Mouse (Mus musculus) spleen, adult 2 months (tissue): ENCODE data around the gene Ap2b1. TPM values are rescaled to one million over a fixed set of nuclear protein-coding genes. Genes with fewer than 3 reads are reported as not detected.
A peak's percentile ranks its signal among the peaks of the same experiment; 100 is the strongest.

Experiments
- DNase-seq, 2 experiments: peaks; one replicate each; pipeline versions ENCODE4 v3.0.0 to v3.0.0-alpha.2; 2012 to 2021; ENCODE audit warnings: low spot score in 2 of 2, low read depth in 1 of 2
- H3K27ac ChIP-seq: fragments of 200-500 bp; 2 replicates; pipeline ENCODE4 v1.5.1; 2012; ENCODE audit warnings: low read length, inconsistent platforms; ENCODE audit not compliant: insufficient read depth
- H3K27me3 ChIP-seq: fragments of 200-500 bp; 2 replicates; pipeline ENCODE4 v1.6.1; 2012; ENCODE audit warnings: mild to moderate bottlenecking, moderate library complexity, low read length, inconsistent platforms; ENCODE audit not compliant: control insufficient read depth, insufficient read depth
- H3K36me3 ChIP-seq: fragments of 200-500 bp; 2 replicates; pipeline ENCODE4 v1.6.1; 2012; ENCODE audit warnings: mild to moderate bottlenecking, low read length, inconsistent platforms; ENCODE audit not compliant: control insufficient read depth, insufficient read depth
- H3K4me1 ChIP-seq: fragments of 200-500 bp; 2 replicates; pipeline ENCODE4 v1.6.1; 2011; ENCODE audit warnings: inconsistent platforms; ENCODE audit not compliant: control insufficient read depth, insufficient read depth, insufficient read length
- H3K4me3 ChIP-seq: fragments of 200-500 bp; 2 replicates; pipeline ENCODE4 v1.5.1; 2011; ENCODE audit warnings: mild to moderate bottlenecking, inconsistent platforms; ENCODE audit not compliant: insufficient read depth, insufficient read length; ENCODE audit errors: extremely low read depth
- CTCF ChIP-seq: fragments of 200-500 bp; IDR thresholded peaks from 2 replicates; pipeline ENCODE4 v1.5.1; 2011; ENCODE audit warnings: mild to moderate bottlenecking, inconsistent platforms; ENCODE audit not compliant: insufficient read depth, insufficient read length, insufficient replicate concordance; ENCODE audit errors: extremely low read depth
- POLR2A ChIP-seq: fragments of 200-500 bp; IDR thresholded peaks from 2 replicates; pipeline ENCODE4 v1.6.1; 2011; ENCODE audit warnings: low read depth, low read length, inconsistent platforms
- WGBS: fragments of 180-500 bp; shearing (Covaris S2); methylation state at CpG from one replicate; pipeline ENCODE4 v1.1.7; 2018; 5-methylcytosine and 5-hydroxymethylcytosine counted together
- polyA plus RNA-seq: library from polyadenylated mRNA; depleted of rRNA; stranded (reverse); fragments of >200 nt; gene quantifications from 2 replicates; pipeline ENCODE4 v1.2.3, GENCODE M21; 2012

Ap2b1 gene
- polyA plus RNA-seq, 1 experiment, result 26.1 TPM

DNA sequence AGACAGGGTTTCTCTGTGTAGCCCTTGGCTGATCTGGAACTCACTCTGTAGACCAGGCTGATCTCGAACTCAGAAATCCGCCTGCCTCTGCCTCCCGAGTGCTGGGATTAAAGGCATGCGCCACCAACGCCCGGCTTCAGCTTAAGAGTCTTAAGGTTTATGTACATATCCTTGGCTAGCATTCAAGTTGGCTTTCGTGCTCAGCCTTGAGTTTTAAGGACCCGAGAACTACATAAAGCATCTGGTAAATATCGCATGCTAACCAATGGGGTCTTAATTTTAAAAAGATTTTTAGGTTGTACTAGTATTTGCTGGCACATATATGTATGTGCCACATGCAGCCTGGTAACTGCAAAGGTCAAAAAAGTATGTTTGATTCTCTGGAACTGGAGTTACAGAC is 900 bp downstream of the Ap2b1 start:
- Histone ChIP-seq H3K4me1 (peaks cover 3% of the 10 kb centered on the region; the same call in 1 of the 2 replicates), H3K36me3 (peaks cover 2% of the 10 kb centered on the region; the same call in 1 of the 2 replicates), H3K27me3 (no peaks in the 10 kb centered on the region), H3K4me3 (no peak overlapping the region), H3K27ac (no peak overlapping the region)
- 93% methylated on average over 9 of the region's 9 CpGs for WGBS
- DNase-seq, result no peak
- TF ChIP-seq CTCF, result no peak
- TF ChIP-seq POLR2A, result no peak

DNA sequence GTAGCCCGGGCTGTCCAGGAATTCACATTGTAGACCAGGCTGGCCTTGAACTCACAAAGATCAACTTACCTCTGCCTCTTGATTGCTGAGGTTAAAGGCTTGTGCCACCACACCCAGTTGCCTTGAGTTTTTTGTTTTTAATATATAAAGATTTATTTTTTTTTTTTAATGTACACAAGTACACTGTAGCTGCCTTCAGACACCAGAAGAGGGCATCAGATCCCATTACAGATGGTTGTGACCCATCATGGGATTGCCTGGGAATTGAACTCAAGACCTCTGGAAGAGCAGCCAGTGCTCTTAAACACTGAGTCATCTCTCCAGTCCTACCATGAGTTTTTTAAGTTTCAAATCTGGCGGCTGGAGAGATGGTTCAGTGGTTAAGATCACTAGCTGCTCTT is 2.6 kb downstream of the Ap2b1 start:
- Histone ChIP-seq H3K27me3 (no peaks in the 10 kb centered on the region), H3K4me1 (peaks cover 3% of the 10 kb centered on the region; the same call in 1 of the 2 replicates), H3K4me3 (no peak overlapping the region), H3K36me3 (peaks cover 2% of the 10 kb centered on the region; the same call in 1 of the 2 replicates), H3K27ac (no peak overlapping the region)
- WGBS, result 62% methylated on average over 2 of the region's 2 CpGs
- DNase-seq, result no peak
- no peak for TF ChIP-seq CTCF
- TF ChIP-seq POLR2A, result no peak

- Histone ChIP-seq H3K4me1 (peaks cover 3% of the 10 kb centered on the region; the same call in 1 of the 2 replicates), H3K27me3 (no peaks in the 10 kb centered on the region), H3K27ac (peak overlapping the region; percentile 83), H3K4me3 (peak overlapping the region; percentile 73), H3K36me3 (peaks cover 2% of the 10 kb centered on the region; the same call in 1 of the 2 replicates)
- WGBS, result 7% methylated on average over 10 of the region's 10 CpGs
- TF ChIP-seq CTCF (no peak), POLR2A (no peak)
- peak in 1 of 2 experiments; percentile 31 for DNase-seq
Observed at GRCm38 (mm10) chr11:83302124-83302523, 3.3 kb downstream of the Ap2b1 start.

DNA sequence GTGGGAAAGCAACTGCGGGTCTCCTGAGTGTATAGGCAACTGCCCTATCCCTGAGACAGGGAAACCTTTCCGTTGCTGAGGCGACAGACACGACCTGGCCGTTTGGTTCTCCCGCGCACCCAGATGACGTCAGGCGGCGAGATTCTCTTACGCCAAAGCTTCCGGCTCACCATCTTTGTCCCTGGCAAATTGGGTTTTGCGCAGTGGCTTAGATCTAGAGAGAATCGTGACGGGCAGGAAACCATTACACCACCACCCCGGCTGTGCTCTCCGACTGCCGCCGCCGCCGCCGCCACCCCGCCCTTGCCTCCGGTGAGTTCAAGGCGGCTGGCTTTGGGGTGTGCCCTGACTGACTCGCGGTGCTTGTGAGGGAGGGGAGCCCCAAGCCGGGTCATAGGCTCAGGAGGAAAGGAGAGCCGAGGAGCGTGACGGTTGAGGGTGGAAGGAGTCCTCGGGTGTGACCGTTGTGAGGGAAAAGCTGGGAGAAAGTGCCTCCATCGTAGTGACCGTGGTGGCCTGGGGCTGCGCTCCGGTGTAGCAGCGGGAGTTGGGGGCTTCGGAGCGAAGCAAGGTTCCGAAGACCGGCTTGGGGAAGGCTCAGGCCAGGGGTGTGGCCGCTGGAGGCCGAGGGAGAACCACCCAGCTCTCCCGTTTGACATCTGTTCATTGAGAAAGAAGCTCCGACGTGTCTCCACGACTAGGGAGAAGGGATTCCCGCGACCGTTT is 3.9 kb downstream of the Ap2b1 start, which contains the start of gene Pex12:
Gene Pex12, minus strand, starts transcription at position 61 of the 726 bp plus-strand sequence.
- peak within 1 kb of the TSS; percentile 83 for H3K27ac ChIP-seq

GRCm38 (mm10) chr11:83303751-83304150 is 4.9 kb downstream of the Ap2b1 start:
- no peak overlapping the region for H3K27ac ChIP-seq
- H3K4me3 ChIP-seq, result no peak overlapping the region
- H3K4me1 ChIP-seq, result no peaks in the 10 kb centered on the region
- 73% methylated on average over 5 of the region's 5 CpGs for WGBS
- H3K27me3 ChIP-seq, result no peaks in the 10 kb centered on the region
- TF ChIP-seq POLR2A, result no peak
- no peak for TF ChIP-seq CTCF
- DNase-seq, result no peak
- H3K36me3 ChIP-seq, result peaks cover 5% of the 10 kb centered on the region

More for the DNA sequence above, 3.9 kb downstream of the Ap2b1 start, which contains the start of gene Pex12:
- under 1% methylated on average over 51 of the region's 51 CpGs for WGBS
- Histone ChIP-seq H3K4me1 (peaks cover 3% of the 10 kb centered on the region; the same call in 1 of the 2 replicates), H3K4me3 (peak within 1 kb of the TSS; percentile 73), H3K36me3 (no peaks in the 10 kb centered on the region), H3K27me3 (no peaks in the 10 kb centered on the region)
- peak; percentile 92 to 96 for DNase-seq
- TF ChIP-seq CTCF, result no peak
- TF ChIP-seq POLR2A, result peak; percentile 6

DNA sequence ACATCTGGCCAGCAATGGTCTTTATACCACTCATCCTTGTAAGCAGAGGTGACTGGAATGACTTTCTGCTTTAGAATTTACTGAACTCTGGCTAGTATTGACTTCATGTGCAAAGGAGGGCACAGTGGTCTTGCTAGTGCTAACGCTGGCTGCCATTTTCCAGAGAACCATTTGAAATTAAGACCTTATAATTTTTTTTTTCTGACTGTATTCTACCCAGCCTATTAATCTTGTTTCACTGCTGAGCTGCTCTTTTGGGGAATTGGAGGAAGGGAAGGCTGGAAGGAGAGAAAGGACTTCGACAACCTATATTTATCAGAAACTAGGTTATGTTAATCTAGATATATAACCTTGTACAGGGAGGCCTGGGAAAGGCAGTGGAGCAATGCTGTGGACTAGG is 5.7 kb downstream of the Ap2b1 start:
- TF ChIP-seq POLR2A (no peak), CTCF (no peak)
- Histone ChIP-seq H3K4me3 (no peak overlapping the region), H3K27ac (no peak overlapping the region), H3K27me3 (no peaks in the 10 kb centered on the region), H3K4me1 (no peaks in the 10 kb centered on the region), H3K36me3 (peaks cover 5% of the 10 kb centered on the region)
- no peak for DNase-seq
- 90% methylated on average over 2 of the region's 2 CpGs for WGBS

GRCm38 (mm10) chr11:83306700-83307253 is 8.0 kb downstream of the Ap2b1 start:
- Histone ChIP-seq H3K36me3 (peaks cover 7% of the 10 kb centered on the region), H3K27ac (no peak overlapping the region), H3K27me3 (no peaks in the 10 kb centered on the region), H3K4me3 (no peak overlapping the region), H3K4me1 (no peaks in the 10 kb centered on the region)
- no peak for TF ChIP-seq CTCF
- no peak for TF ChIP-seq POLR2A
- WGBS, result 83% methylated on average over 4 of the region's 4 CpGs
- DNase-seq, result no peak
